Mouse (Mus musculus): Measurements from ENCODE around the gene Cyren.

DNA sequence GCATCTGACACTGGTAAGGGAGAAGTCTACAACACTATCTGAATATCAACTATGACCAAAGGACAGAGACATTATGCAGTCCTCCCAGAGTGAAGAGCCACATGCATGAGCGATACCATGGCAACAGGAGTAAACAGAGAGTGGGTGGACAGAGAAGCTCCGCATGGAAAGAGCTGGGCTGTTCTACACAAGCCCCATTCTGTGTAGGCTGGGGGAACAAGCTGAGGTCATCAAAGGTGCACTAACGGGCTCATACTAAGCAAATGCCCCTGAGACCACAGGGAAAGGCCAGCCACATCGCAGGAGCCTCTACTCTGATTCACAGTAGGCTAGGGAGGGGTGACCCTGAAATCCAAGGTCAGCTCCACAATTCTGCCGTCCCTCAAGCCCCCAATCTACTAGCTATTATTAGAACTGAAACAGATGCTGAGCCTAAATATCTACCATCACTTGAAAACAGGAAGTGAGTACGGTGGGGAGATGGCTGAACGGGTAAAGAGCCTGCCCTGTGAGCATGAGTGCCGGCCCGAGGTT, 24.1 kb upstream of the Cyren start:
- no peak for TF ChIP-seq CTCF (IDR thresholded peaks at IDR 0.05; ENCODE audit: control insufficient read depth, insufficient read depth, insufficient read length)
- TF ChIP-seq CEBPB (IDR thresholded peaks at IDR 0.05; ENCODE audit: low read depth) = no peak
- no peak for TF ChIP-seq MYOG (IDR thresholded peaks at IDR 0.05; ENCODE audit: control insufficient read depth, extremely low read depth, insufficient read length)
- TF ChIP-seq MAX (IDR thresholded peaks at IDR 0.05) = no peak

All from C2C12 (cell line).